ENCODE assay signal across 8 mouse cellular contexts in the genomic region with DNA sequence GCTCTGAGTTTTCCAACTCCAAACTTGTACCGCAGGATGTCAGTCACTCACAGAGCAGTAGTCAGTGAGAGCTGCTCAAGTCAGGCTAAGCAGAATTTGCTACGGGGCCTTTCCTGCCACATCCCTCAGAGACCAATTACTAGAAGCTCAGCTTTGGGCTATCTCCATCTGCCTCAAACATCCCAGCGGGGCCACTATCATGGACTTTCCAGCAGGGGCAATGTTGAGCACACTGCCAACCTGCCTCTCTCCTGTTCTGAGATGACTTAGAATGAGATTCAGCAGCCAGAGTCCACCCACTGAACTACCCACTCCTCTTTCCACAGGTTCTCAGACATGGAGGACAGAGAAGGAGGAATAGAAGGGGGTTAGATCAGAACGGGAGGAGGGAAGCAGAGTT. TPM values are rescaled to one million over a fixed set of nuclear protein-coding genes. Genes with fewer than 3 reads are reported as not detected.
DNase-seq lines count a peak whose midpoint lies in the region; ATAC-seq and TF ChIP-seq lines count a peak whose summit lies in the region.

No protein-coding gene starts in this region.

- no peak overlapping the region for H3K4me2 ChIP-seq in embryonic facial prominence, embryonic 11.5 days (ENCODE audit: low read depth, low read length)
- H3K4me2 ChIP-seq in stomach, postnatal 0 days (replicated peaks; ENCODE audit: low read depth) = no peak overlapping the region

- no peaks in the 10 kb centered on the region; the same call in none of the 2 replicates for H3K36me3 ChIP-seq in embryonic facial prominence, embryonic 11.5 days (replicated peaks; ENCODE audit: control insufficient read depth, insufficient read depth, low read depth, low read length)
- peaks cover 16% of the 10 kb centered on the region for H3K36me3 ChIP-seq in stomach, postnatal 0 days (ENCODE audit: control insufficient read depth, insufficient read depth, low read length)

- TF ChIP-seq CTCF in cerebellum, adult 2 months (IDR thresholded peaks at IDR 0.05; ENCODE audit: borderline replicate concordance, insufficient read depth, low read depth, low read length) = peak; percentile 45; the same call in 1 of the 2 replicates
- TF ChIP-seq CTCF in lung, adult 2 months (IDR thresholded peaks at IDR 0.05; ENCODE audit: insufficient read depth, low read length) = peak; percentile 32; the same call in 1 of the 2 replicates
- TF ChIP-seq CTCF in stomach, postnatal 0 days (IDR thresholded peaks at IDR 0.05; ENCODE audit: low read depth) = peak; percentile 64

- DNase-seq in cerebellum, adult 2 months = no peak
- no peak for DNase-seq in cerebellum, adult 8-10 months
- no peak for DNase-seq in lung, adult 2 months
- DNase-seq in lung, adult 18-20 months = no peak
- peak; percentile 36 for DNase-seq in embryonic facial prominence, embryonic 11.5 days (ENCODE audit: low spot score)
- DNase-seq in stomach, postnatal 0 days (ENCODE audit: low spot score) = no peak
- DNase-seq in heart, postnatal 36 days = no peak
- no peak for DNase-seq in heart, postnatal 4 days

- no peak for TF ChIP-seq POLR2A in cerebellum, adult 2 months (IDR thresholded peaks at IDR 0.05; ENCODE audit: borderline replicate concordance, insufficient read depth, low read length)
- TF ChIP-seq POLR2A in lung, adult 2 months (IDR thresholded peaks at IDR 0.05; ENCODE audit: borderline replicate concordance, extremely low read depth, low read depth, low read length) = no peak

- 42% methylated on average over 4 of the region's 4 CpGs for WGBS in cerebellum, adult 2 months
- WGBS in lung, adult 2 months = 66% methylated on average over 4 of the region's 4 CpGs
- WGBS in embryonic facial prominence, embryonic 11.5 days = 56% methylated on average over 4 of the region's 4 CpGs
- 73% methylated on average over 4 of the region's 4 CpGs for WGBS in stomach, postnatal 0 days

- no peak for ATAC-seq in embryonic facial prominence, embryonic 11.5 days (replicated peaks; ENCODE audit: insufficient number of reproducible peaks, low FRiP score, low TSS enrichment, low read depth)
- peak; percentile 18; the same call in 1 of the 2 replicates for ATAC-seq in stomach, postnatal 0 days (ENCODE audit: low FRiP score, low TSS enrichment)

- intact Hi-C loops in heart, postnatal 36 days (cut with DNase I) = no loop called here

- no peaks in the 10 kb centered on the region for H3K9me3 ChIP-seq in embryonic facial prominence, embryonic 11.5 days (replicated peaks; ENCODE audit: control insufficient read depth, low read length)
- H3K9me3 ChIP-seq in stomach, postnatal 0 days (ENCODE audit: control insufficient read depth, low read length) = no peaks in the 10 kb centered on the region

- H3K27ac ChIP-seq in cerebellum, adult 2 months (ENCODE audit: insufficient read depth, low read length) = no peak overlapping the region
- H3K27ac ChIP-seq in embryonic facial prominence, embryonic 11.5 days (replicated peaks; ENCODE audit: low read depth, low read length) = no peak overlapping the region
- no peak overlapping the region for H3K27ac ChIP-seq in stomach, postnatal 0 days (replicated peaks)

- no peaks in the 10 kb centered on the region for H3K27me3 ChIP-seq in cerebellum, adult 2 months (ENCODE audit: control insufficient read depth, insufficient read depth, low read length)
- no peaks in the 10 kb centered on the region for H3K27me3 ChIP-seq in embryonic facial prominence, embryonic 11.5 days (ENCODE audit: control insufficient read depth, insufficient read depth, low read length)
- no peaks in the 10 kb centered on the region for H3K27me3 ChIP-seq in stomach, postnatal 0 days (ENCODE audit: control insufficient read depth, insufficient read depth, low read length)

- H3K4me1 ChIP-seq in cerebellum, adult 2 months (ENCODE audit: control insufficient read depth, insufficient read depth, low read length) = peaks cover 6% of the 10 kb centered on the region
- peaks cover 4% of the 10 kb centered on the region; the same call in 1 of the 2 replicates for H3K4me1 ChIP-seq in lung, adult 2 months (ENCODE audit: control insufficient read depth, insufficient read depth, low read length)
- H3K4me1 ChIP-seq in embryonic facial prominence, embryonic 11.5 days (ENCODE audit: control insufficient read depth, insufficient read depth, low read length) = peaks cover 14% of the 10 kb centered on the region
- H3K4me1 ChIP-seq in stomach, postnatal 0 days (replicated peaks; ENCODE audit: control insufficient read depth, insufficient read depth) = no peaks in the 10 kb centered on the region

- no peak overlapping the region for H3K9ac ChIP-seq in embryonic facial prominence, embryonic 11.5 days (replicated peaks; ENCODE audit: low read length)
- no peak overlapping the region for H3K9ac ChIP-seq in stomach, postnatal 0 days (ENCODE audit: low read length)

- H3K4me3 ChIP-seq in cerebellum, adult 2 months (replicated peaks; ENCODE audit: insufficient read depth, low read depth, low read length) = no peak overlapping the region
- H3K4me3 ChIP-seq in lung, adult 2 months (replicated peaks; ENCODE audit: extremely low read depth, low read depth, low read length) = no peak overlapping the region
- no peak overlapping the region for H3K4me3 ChIP-seq in embryonic facial prominence, embryonic 11.5 days (ENCODE audit: low read depth, low read length)
- no peak overlapping the region for H3K4me3 ChIP-seq in stomach, postnatal 0 days (ENCODE audit: low read depth, low read length)

- TF ChIP-seq EP300 in stomach, postnatal 0 days (optimal IDR thresholded peaks at IDR 0.05) = no peak

RNA-seq across cellular contexts. Expression of gene Wfikkn1, which starts 5.0 kb away (rescaled TPM):
- polyA plus RNA-seq in cerebellum, adult 2 months (2012; rRNA removed) = 0.95 and 1.1 TPM in 2 replicates
- polyA plus RNA-seq in lung, adult 2 months (2012; rRNA removed) = 1.0 and 1.4 TPM in 2 replicates
- polyA plus RNA-seq in embryonic facial prominence, embryonic 11.5 days (2014; fragmentation: Nextera tagmentation; extraction: Ambion mirVana) = 0.63 and 0.87 TPM in 2 replicates
- polyA plus RNA-seq in stomach, postnatal 0 days (2015; fragmentation: Nextera tagmentation; extraction: Ambion mirVana) = 0.35 and 0.38 TPM in 2 replicates
- total RNA-seq in heart, postnatal 36 days (2021) = under 1 TPM; 0.41 to 0.64 TPM
- 1 to 10 TPM in 1 of 2 experiments, under 1 TPM in 1; 0.70 to 1.1 TPM for total RNA-seq in heart, postnatal 4 days (2021)

RNA-seq across cellular contexts. Expression of gene Mettl26, which starts 10.8 kb away (rescaled TPM):
- 110 and 116 TPM in 2 replicates for polyA plus RNA-seq in cerebellum, adult 2 months (2012; rRNA removed)
- polyA plus RNA-seq in lung, adult 2 months (2012; rRNA removed) = 78.1 and 103 TPM in 2 replicates
- polyA plus RNA-seq in embryonic facial prominence, embryonic 11.5 days (2014; fragmentation: Nextera tagmentation; extraction: Ambion mirVana) = 49.8 and 63.3 TPM in 2 replicates
- 52.9 and 54.1 TPM in 2 replicates for polyA plus RNA-seq in stomach, postnatal 0 days (2015; fragmentation: Nextera tagmentation; extraction: Ambion mirVana)
- total RNA-seq in heart, postnatal 36 days (2021) = 10 to 100 TPM; 16.1 to 18.1 TPM
- 10 to 100 TPM; 10.8 to 11.7 TPM for total RNA-seq in heart, postnatal 4 days (2021)

RNA-seq across cellular contexts. Expression of gene Mcrip2, which starts 17.1 kb away (rescaled TPM):
- polyA plus RNA-seq in cerebellum, adult 2 months (2012; rRNA removed) = 31.9 and 34.1 TPM in 2 replicates
- 22.7 and 31.1 TPM in 2 replicates for polyA plus RNA-seq in lung, adult 2 months (2012; rRNA removed)
- polyA plus RNA-seq in embryonic facial prominence, embryonic 11.5 days (2014; fragmentation: Nextera tagmentation; extraction: Ambion mirVana) = 7.3 and 9.5 TPM in 2 replicates
- polyA plus RNA-seq in stomach, postnatal 0 days (2015; fragmentation: Nextera tagmentation; extraction: Ambion mirVana) = 52.4 and 59.9 TPM in 2 replicates
- 100 to 1,000 TPM; 272 to 286 TPM for total RNA-seq in heart, postnatal 36 days (2021)
- total RNA-seq in heart, postnatal 4 days (2021) = 100 to 1,000 TPM; 195 to 217 TPM

RNA-seq across cellular contexts. Expression of gene Wdr90, which starts 24.3 kb away (rescaled TPM):
- polyA plus RNA-seq in cerebellum, adult 2 months (2012; rRNA removed) = 21.6 and 26.9 TPM in 2 replicates
- 35.7 and 40.3 TPM in 2 replicates for polyA plus RNA-seq in lung, adult 2 months (2012; rRNA removed)
- polyA plus RNA-seq in embryonic facial prominence, embryonic 11.5 days (2014; fragmentation: Nextera tagmentation; extraction: Ambion mirVana) = 14.7 and 15.1 TPM in 2 replicates
- polyA plus RNA-seq in stomach, postnatal 0 days (2015; fragmentation: Nextera tagmentation; extraction: Ambion mirVana) = 4.1 and 4.2 TPM in 2 replicates
- total RNA-seq in heart, postnatal 36 days (2021) = 1 to 10 TPM; 1.7 to 2.0 TPM
- total RNA-seq in heart, postnatal 4 days (2021) = 10 to 100 TPM; 14.4 to 15.1 TPM

RNA-seq across cellular contexts. Expression of gene Rab40c, which starts 33.9 kb away (rescaled TPM):
- 70.0 and 74.6 TPM in 2 replicates for polyA plus RNA-seq in cerebellum, adult 2 months (2012; rRNA removed)
- 40.2 and 62.6 TPM in 2 replicates for polyA plus RNA-seq in lung, adult 2 months (2012; rRNA removed)
- polyA plus RNA-seq in embryonic facial prominence, embryonic 11.5 days (2014; fragmentation: Nextera tagmentation; extraction: Ambion mirVana) = 17.6 and 18.7 TPM in 2 replicates
- polyA plus RNA-seq in stomach, postnatal 0 days (2015; fragmentation: Nextera tagmentation; extraction: Ambion mirVana) = 20.2 TPM in 2 replicates
- 10 to 100 TPM; 18.4 to 21.2 TPM for total RNA-seq in heart, postnatal 36 days (2021)
- total RNA-seq in heart, postnatal 4 days (2021) = 10 to 100 TPM; 16.1 to 16.6 TPM
